ENCODE assay signal across 21 mouse cellular contexts in the genomic region with DNA sequence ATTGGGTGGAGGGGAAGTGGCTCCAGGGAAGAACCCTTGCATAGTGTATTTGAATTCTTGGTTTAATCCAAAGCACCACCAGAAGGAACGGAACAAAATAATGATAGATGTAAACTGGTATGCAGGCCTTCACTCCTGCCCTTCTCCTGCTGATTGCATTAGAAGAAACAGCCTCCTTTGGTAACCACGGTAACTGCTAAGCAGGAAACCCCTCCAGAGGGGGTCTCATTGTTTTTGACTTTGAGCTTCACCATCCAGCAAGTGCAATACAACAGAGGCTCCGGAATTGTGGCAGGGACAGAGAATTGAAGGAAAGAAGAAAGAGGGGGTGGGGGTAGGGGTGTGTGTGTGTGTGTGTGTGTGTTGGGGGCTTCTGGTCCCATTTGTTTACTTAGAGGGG.
DNase-seq lines count a peak whose midpoint lies in the region; ATAC-seq and TF ChIP-seq lines count a peak whose summit lies in the region.
"Had no signal": no experiment of that assay in that cellular context is flagged by ENCODE, and none has a peak within 500 bp of the region (broad histone marks: within the 10 kb centered on the region; RNA-seq: fewer than 3 reads in every experiment).

No protein-coding gene starts in this region.

- no peaks in the 10 kb centered on the region for H3K27me3 ChIP-seq in forebrain, embryonic 13.5 days
- no peaks in the 10 kb centered on the region for H3K27me3 ChIP-seq in forebrain, embryonic 16.5 days (replicated peaks; ENCODE audit: control insufficient read depth, insufficient read depth, low read length)
- no peaks in the 10 kb centered on the region for H3K27me3 ChIP-seq in hindbrain, postnatal 0 days (ENCODE audit: insufficient read depth, low read length)
- no peaks in the 10 kb centered on the region for H3K27me3 ChIP-seq in midbrain, embryonic 16.5 days (ENCODE audit: control insufficient read depth, insufficient read depth, low read depth, low read length)
- H3K27me3 ChIP-seq: heart, embryonic 15.5 days; intestine, embryonic 15.5 days; liver, embryonic 13.5 days; midbrain, embryonic 12.5 days had no signal

- H3K4me1 ChIP-seq in forebrain, embryonic 13.5 days = peaks cover 14% of the 10 kb centered on the region; the same call in 1 of the 2 replicates
- 0 out of 2 replicates have a peak, but pooled peaks cover 3% of the 10 kb centered on the region for H3K4me1 ChIP-seq in forebrain, embryonic 16.5 days (replicated peaks; ENCODE audit: control insufficient read depth, insufficient read depth, low read length)
- no peaks in the 10 kb centered on the region for H3K4me1 ChIP-seq in hindbrain, postnatal 0 days (ENCODE audit: insufficient read depth, low read length)
- peaks cover 12% of the 10 kb centered on the region; the same call in 1 of the 2 replicates for H3K4me1 ChIP-seq in midbrain, embryonic 16.5 days (ENCODE audit: control insufficient read depth, insufficient read depth, low read length)
- H3K4me1 ChIP-seq: intestine, embryonic 15.5 days; limb, embryonic 12.5 days; liver, embryonic 13.5 days had no signal

- H3K4me3 ChIP-seq in forebrain, embryonic 13.5 days = no peak overlapping the region
- no peak overlapping the region for H3K4me3 ChIP-seq in forebrain, embryonic 16.5 days (replicated peaks; ENCODE audit: low read length)
- no peak overlapping the region for H3K4me3 ChIP-seq in hindbrain, postnatal 0 days (ENCODE audit: low read length)
- no peak overlapping the region for H3K4me3 ChIP-seq in midbrain, embryonic 16.5 days (ENCODE audit: low read depth, low read length)
- H3K4me3 ChIP-seq: heart, embryonic 15.5 days; intestine, embryonic 15.5 days; limb, embryonic 12.5 days; liver, embryonic 13.5 days; midbrain, embryonic 12.5 days had no signal

- no peak for TF ChIP-seq CTCF in brain, embryonic 14.5 days (IDR thresholded peaks at IDR 0.05; ENCODE audit: borderline replicate concordance, extremely low read depth, insufficient read depth, insufficient read length)
- no peak for TF ChIP-seq CTCF in hindbrain, postnatal 0 days (IDR thresholded peaks at IDR 0.05; ENCODE audit: low read depth)

- H3K36me3 ChIP-seq in forebrain, embryonic 13.5 days (ENCODE audit: poor library complexity, severe bottlenecking) = no peaks in the 10 kb centered on the region
- no peaks in the 10 kb centered on the region for H3K36me3 ChIP-seq in forebrain, embryonic 16.5 days (ENCODE audit: control insufficient read depth, insufficient read depth)
- H3K36me3 ChIP-seq in hindbrain, postnatal 0 days (ENCODE audit: insufficient read depth, low read length) = no peaks in the 10 kb centered on the region
- H3K36me3 ChIP-seq in midbrain, embryonic 16.5 days (ENCODE audit: control insufficient read depth, insufficient read depth, low read length) = no peaks in the 10 kb centered on the region
- H3K36me3 ChIP-seq: heart, embryonic 15.5 days; intestine, embryonic 15.5 days; limb, embryonic 12.5 days; liver, embryonic 13.5 days; midbrain, embryonic 12.5 days had no signal

- ATAC-seq in forebrain, embryonic 13.5 days = 0 out of 2 replicates have a peak, but pooled peaks have one; percentile 19
- no peak for ATAC-seq in forebrain, embryonic 16.5 days
- ATAC-seq in hindbrain, postnatal 0 days = no peak
- peak; percentile 60; the same call in 1 of the 2 replicates for ATAC-seq in midbrain, embryonic 16.5 days
- ATAC-seq: intestine, embryonic 15.5 days had no signal

- peak; percentile 58 for DNase-seq in brain, embryonic 14.5 days (ENCODE audit: low read depth)
- peak; percentile 50 for DNase-seq in hindbrain, postnatal 0 days (ENCODE audit: low spot score)
- no peak for DNase-seq in cerebellum, adult 8-10 months
- no peak for DNase-seq in right cerebral cortex, postnatal 25 days
- DNase-seq: adrenal gland, adult 8-10 months; B cell, adult 2 months; cerebellum, adult 11 months; cerebellum, postnatal 25 days; gastrocnemius, postnatal 10 days; heart, adult 18-20 months; heart, postnatal 4 days; liver, embryonic 13.5 days; lung, embryonic 14.5 days; lung, postnatal 4 days had no signal

- H3K9ac ChIP-seq in forebrain, embryonic 13.5 days = no peak overlapping the region
- no peak overlapping the region for H3K9ac ChIP-seq in forebrain, embryonic 16.5 days (replicated peaks; ENCODE audit: low read depth, low read length)
- no peak overlapping the region for H3K9ac ChIP-seq in hindbrain, postnatal 0 days (replicated peaks; ENCODE audit: low read length)
- no peak overlapping the region for H3K9ac ChIP-seq in midbrain, embryonic 16.5 days (ENCODE audit: low read depth, low read length)
- H3K9ac ChIP-seq: heart, embryonic 15.5 days; intestine, embryonic 15.5 days; limb, embryonic 12.5 days; liver, embryonic 13.5 days; lung, embryonic 14.5 days; midbrain, embryonic 12.5 days had no signal

- no peak overlapping the region for H3K27ac ChIP-seq in forebrain, embryonic 13.5 days
- H3K27ac ChIP-seq in forebrain, embryonic 16.5 days (ENCODE audit: low read length) = no peak overlapping the region
- no peak overlapping the region for H3K27ac ChIP-seq in hindbrain, postnatal 0 days
- no peak overlapping the region for H3K27ac ChIP-seq in midbrain, embryonic 16.5 days (ENCODE audit: low read length)
- H3K27ac ChIP-seq: heart, embryonic 15.5 days; intestine, embryonic 15.5 days; limb, embryonic 12.5 days; liver, embryonic 13.5 days; midbrain, embryonic 12.5 days had no signal

- WGBS in forebrain, embryonic 13.5 days = 2% methylated on average over 3 of the region's 3 CpGs
- 6% methylated on average over 3 of the region's 3 CpGs for WGBS in forebrain, embryonic 16.5 days
- WGBS in hindbrain, postnatal 0 days = 6% methylated on average over 3 of the region's 3 CpGs
- WGBS in midbrain, embryonic 16.5 days = 10% methylated on average over 3 of the region's 3 CpGs

- TF ChIP-seq POLR2A in brain, embryonic 14.5 days (IDR thresholded peaks at IDR 0.05; ENCODE audit: borderline replicate concordance, extremely low read depth, insufficient read depth, insufficient read length, poor library complexity, severe bottlenecking) = no peak

- H3K9me3 ChIP-seq in forebrain, embryonic 13.5 days (replicated peaks) = no peaks in the 10 kb centered on the region
- H3K9me3 ChIP-seq in forebrain, embryonic 16.5 days (ENCODE audit: control insufficient read depth, low read length) = no peaks in the 10 kb centered on the region
- H3K9me3 ChIP-seq in hindbrain, postnatal 0 days (ENCODE audit: low read length) = no peaks in the 10 kb centered on the region
- no peaks in the 10 kb centered on the region for H3K9me3 ChIP-seq in midbrain, embryonic 16.5 days (replicated peaks; ENCODE audit: control insufficient read depth, low read length, poor library complexity, severe bottlenecking)
- H3K9me3 ChIP-seq: heart, embryonic 15.5 days; intestine, embryonic 15.5 days; limb, embryonic 12.5 days; liver, embryonic 13.5 days; midbrain, embryonic 12.5 days had no signal

- H3K4me2 ChIP-seq in forebrain, embryonic 13.5 days = no peak overlapping the region
- no peak overlapping the region for H3K4me2 ChIP-seq in forebrain, embryonic 16.5 days (ENCODE audit: low read length)
- no peak overlapping the region for H3K4me2 ChIP-seq in hindbrain, postnatal 0 days (ENCODE audit: low read depth, low read length)
- H3K4me2 ChIP-seq in midbrain, embryonic 16.5 days (ENCODE audit: low read length) = no peak overlapping the region
- H3K4me2 ChIP-seq: heart, embryonic 15.5 days; intestine, embryonic 15.5 days; limb, embryonic 12.5 days; liver, embryonic 13.5 days; lung, embryonic 14.5 days; midbrain, embryonic 12.5 days had no signal

Comparison
In these comparisons a context has a peak if more than half of its experiments do, and no peak if none do; other contexts are left out.
1. ATAC-seq: peak in forebrain, embryonic 13.5 days (single experiment) and midbrain, embryonic 16.5 days (single experiment); none in forebrain, embryonic 16.5 days (single experiment) and hindbrain, postnatal 0 days (single experiment).
2. DNase-seq: peak in brain, embryonic 14.5 days (single experiment) and hindbrain, postnatal 0 days (single experiment); none in cerebellum, adult 8-10 months (single experiment) and right cerebral cortex, postnatal 25 days (single experiment).